Mouse (Mus musculus) layer of hippocampus, adult 11-12 months (tissue): ENCODE measurements around the gene Rps28.
"Not testable (repeated sequence)": the region's sequence is repeated elsewhere in the genome, so short reads cannot be mapped to it uniquely, and the experiment has no call there.

ENCODE experiments used
- DNase-seq: peaks from one replicate; pipeline ENCODE4 v3.0.0; 2022; ENCODE audit warnings: low spot score

The Rps28 gene

DNA sequence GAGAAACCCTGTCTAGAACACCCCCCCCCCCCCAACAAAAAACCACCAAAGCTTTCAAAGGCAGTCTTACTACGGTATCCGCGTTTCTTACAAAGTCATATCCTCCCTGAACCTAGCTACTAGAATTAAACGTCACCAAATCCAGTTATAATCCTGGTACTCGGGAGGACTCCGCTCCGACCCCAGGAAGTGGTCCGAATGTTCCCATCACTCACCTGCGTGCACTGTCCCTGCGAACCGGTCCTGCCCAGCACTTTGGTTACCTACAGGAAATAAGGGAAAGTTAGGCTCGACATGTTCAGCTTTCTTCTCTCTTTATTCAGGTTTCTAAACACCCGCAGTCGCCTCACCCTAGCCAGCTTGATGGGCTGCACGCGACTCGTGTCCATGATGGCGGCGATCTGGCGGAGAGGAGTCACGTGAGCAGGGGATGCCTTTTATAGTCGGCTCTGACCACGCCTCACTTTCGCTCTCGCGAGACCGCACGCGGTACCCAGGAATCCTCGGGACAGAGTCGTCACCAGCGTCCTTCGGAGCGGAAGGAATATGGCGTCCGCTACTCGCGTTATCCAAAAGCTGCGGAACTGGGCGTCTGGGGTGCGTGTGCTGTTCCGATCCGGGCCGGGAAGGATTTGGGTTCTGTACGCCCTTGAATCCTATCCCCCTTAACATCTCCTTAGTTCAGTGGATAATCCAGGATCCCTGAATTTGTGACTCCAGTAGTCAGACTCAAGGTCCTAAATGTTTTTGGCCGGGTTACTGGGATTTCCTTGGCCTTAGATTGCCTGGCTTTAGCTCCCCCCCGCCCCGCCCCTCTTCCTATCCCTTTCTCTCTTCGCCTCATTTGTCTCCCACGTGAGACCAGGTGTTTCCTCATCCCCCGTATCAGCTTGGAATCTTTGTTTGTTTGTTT lies at the start of gene Rps28, which contains the start of gene Ndufa7:
Rps28 (minus strand) TSS at position 479 of the 913 bp plus-strand sequence.
Ndufa7 (plus strand) TSS at position 489 of the 913 bp plus-strand sequence.
- DNase-seq: peak; percentile 98

DNA sequence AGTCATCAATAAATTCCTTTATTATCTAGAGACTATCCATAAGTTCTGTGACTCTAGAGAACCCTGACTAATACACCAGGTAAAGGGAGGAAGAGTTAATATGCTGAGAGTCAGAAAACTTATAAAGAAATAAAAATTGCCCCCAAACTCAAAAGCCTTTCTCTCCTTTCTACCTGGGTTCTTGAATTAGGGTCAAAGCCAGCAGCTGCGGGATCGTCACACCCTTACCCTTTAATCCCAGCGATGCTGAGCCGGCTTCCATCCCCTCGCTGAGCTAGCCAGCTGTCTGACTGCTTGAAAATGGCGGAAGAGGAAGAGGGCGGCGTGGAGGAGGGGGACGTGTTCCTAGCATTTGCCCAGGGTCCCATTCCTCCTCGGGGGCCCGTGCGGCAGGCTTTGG lies 49.2 kb upstream of the Rps28 start, which contains the start of gene Gm7029:
Gm7029 (plus strand) TSS at position 301 of the 400 bp plus-strand sequence.
- DNase-seq: not testable (repeated sequence)

DNA sequence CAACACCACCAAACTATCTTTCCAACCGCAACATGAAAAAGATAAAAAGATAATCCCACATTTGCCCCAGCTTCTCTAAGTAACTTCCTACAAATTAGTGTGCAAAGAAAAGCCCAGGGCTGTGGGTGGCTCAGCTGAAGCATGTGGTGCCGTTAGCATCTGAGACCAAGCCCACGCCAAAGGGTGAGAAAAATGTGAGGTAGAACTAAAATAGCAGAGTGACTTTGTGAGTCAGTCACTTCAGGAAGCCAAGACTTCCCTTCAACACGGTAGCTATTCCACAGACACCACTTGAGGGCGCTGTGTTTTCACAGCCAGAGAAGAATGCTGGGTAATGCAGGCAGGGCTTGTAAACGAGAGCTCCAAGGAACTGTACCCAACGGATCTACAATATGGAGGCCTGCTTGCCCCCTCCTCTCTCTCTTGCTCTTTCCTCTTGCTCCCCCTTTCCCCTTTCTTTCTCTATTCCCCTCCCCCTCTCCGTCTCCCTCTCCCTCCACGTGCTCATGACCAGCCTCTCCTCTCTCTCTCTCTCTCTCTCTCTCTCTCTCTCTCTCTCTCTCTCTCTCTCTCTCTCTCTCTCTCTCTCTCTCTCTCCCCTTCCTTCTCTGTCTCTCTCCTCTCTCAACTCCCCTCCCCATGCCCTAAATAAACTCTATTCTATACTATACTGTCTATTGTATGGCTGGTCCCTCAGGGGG lies 41.1 kb upstream of the Rps28 start:
- DNase-seq: peak; percentile 77

DNA sequence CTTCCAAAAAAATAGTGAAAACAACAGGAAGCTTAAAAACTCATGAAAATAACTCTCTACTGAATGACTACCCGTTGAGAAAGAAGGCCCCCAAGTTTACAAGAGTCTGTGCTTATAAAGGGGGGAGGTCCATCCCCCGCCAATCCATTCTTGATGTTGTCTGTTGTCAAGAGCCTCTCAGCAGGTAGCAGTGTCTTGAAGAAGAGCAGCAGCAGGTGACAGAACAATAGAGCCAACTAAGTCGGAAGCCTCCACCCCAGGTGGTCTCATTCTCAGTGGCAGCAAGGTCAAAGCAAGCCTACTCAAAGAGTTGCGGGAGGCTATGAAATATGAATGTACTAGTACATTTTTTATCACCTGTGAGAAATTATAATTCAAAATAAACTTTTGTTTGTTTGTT lies 33.5 kb upstream of the Rps28 start:
- no peak for DNase-seq

DNA sequence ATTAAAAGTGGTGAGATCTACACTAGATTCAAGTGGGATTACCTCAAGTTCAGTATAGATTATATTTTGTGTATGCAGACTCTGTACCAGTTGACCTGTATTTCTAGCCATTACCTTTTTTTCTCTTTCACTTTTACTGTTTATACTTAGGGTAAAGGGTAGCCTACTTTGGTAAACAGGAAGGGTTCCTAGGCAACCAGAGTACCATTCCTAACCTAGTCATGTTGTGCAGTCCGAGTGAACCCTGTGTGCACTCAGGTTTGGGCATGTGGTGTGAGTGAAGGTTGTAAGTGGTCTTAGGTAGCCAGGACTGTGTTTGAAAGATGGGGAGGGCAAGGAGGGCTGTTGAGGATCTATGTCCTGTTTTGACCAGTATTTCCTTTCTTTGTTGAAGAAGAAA lies 27.0 kb upstream of the Rps28 start:
- no peak for DNase-seq

DNA sequence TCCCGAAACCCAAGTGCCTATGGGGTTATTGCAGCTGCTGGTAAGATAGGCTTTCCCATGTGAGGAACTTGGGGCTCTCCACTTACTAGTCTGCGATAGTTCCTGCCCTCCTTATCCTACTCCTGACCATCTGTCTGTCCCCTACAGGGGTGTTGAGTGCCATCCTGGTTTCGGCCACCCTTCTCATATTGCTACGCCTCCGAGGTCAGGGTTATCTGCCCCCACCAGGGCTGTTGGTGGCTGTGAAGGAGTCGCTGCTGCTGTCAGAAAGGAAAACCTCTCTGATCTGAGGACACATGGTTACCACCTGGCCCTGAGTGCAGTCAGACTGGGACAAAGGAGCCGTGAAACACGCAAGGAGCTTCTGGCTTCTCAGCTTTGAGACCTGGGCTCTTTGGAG lies 23.8 kb upstream of the Rps28 start:
- DNase-seq: no peak

DNA sequence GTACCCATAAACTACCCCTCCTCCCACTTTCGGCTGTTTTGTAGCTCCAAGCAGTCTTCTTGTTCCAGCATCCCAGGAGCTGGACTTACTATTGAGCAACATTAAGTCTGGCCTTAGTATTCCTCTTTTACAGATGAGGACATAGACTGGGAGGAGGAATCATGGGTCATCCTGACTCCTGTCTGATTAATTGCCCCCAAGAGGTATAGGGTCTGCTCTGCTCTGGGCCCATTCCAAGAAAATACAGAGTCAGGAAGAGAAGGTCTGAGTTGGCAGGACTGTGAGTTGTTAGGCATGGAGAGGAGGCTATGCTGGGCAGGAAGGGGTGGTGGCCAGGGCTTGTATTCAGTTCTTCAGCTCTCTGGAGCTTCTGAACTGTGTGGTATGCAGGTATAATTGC lies 19.8 kb upstream of the Rps28 start:
- no peak for DNase-seq

DNA sequence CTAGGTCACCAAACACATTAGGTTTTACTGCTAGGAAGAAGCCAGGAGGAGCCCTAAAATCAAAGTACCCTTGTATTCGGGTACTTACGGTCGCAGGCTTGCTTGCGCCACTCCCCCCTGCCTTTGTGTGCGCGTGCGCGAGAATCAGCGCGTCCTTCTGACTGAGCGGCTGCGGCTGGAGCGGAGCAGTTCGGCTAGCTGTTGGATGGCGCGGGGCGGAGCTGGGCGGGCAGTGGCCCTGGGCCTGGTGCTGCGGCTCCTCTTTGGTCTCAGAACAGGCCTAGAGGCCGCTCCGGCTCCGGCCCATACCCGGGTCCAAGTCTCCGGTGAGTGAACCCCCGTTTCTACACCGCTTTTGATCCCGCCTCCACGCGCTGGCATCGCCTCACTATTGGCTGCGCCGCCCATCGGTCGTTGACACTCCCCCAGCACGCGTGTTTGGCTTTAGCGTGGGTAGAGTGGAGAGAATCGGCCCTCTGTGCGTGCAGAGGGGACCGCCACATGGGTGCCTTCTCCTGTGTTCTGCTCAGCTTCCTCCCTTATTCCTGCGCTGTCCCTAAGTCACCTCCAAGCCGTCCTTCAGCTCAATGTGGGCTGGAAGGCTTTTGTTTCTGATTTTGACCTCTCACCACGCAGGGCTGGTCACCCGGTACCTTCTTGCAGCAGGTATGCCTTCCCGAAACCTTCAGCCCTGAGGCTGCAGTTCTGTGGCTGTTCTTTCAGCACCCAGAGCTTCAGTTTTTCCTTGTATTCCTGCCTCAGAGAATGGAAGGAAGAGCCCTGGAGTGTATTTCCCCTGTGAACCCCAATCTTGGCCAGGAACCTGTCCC lies 18.8 kb upstream of the Rps28 start, which contains the start of gene Cd320:
Cd320 (plus strand) TSS at position 126 of the 830 bp plus-strand sequence.
- DNase-seq: peak; percentile 90

DNA sequence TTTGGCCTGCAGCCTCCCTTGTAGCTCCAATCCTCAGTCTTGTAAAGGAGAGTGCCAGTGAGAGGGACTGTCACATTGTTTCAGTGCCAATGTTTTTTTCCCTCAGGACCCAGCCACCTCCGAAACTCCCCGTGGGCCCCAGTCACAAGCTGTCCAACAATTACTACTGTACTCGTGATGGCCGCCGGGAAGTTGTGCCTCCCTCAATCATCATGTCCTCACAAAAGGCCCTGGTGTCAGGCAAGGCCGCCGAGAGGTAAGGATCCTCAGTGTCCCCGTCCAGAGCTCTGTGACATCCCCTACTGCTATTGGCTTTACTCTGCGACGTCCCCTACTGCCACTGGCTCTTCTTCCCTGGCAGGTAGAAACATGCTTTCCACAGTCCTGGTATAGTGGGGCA lies 5.2 kb upstream of the Rps28 start:
- DNase-seq: no peak

DNA sequence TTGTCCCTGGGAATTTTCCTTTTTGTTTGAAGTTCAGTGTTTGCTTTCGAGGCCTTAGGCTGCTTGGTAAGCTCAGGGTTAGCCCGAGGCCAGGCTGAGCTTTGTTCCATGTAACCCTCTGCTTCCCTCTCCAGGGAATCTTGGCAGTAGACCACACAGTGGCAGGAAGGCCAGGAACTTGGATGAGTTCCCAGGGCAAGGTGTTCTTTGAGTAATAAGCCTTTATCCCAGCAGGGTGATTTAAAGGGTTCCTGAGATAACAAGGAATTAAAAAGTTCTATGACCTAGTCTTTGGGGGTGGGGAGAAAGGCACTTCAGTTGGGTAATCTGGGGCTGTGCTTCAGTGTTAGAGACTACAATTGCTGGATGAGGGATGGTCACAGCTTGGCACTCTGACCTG lies 4.5 kb upstream of the Rps28 start:
- DNase-seq: no peak

DNA sequence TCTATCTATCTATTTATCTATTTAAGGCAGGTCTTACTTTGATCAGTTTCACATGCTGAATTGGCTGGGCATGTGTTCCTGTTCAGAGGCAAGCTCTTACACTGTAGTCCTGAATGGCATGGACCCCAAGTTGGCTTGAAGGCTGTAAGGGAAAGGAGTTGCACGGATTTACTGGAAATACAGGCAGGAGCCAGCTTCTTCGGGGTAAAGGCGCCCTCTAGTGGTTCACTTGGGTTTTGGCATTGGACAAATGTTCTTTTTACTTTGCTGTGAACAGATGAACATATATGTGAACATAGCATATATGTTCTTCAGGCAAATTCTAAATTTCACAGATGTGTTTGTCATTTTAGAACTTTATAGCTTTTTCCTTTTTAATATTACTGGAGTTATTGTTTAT lies 2.5 kb upstream of the Rps28 start:
- peak; percentile 73 for DNase-seq

DNA sequence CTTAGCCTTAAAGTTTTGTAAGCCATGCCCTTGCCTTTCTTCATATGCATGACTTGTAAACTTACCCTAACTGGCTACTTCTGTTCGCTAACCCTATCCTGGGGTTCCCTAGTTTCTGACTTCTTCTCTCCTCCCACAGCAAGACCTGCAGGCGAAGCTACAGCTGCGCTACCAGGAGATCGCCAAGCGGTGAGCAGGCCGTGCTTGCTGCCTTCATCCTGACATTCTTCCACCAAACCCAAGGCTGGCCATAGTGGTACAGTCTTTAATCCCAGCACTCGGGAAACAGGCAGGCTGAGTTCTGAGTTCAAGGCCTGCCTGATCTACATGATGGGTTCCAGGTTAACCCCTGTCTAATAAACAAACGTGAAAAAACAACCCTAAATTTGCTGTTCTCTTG lies 1.1 kb upstream of the Rps28 start:
- no peak for DNase-seq

DNA sequence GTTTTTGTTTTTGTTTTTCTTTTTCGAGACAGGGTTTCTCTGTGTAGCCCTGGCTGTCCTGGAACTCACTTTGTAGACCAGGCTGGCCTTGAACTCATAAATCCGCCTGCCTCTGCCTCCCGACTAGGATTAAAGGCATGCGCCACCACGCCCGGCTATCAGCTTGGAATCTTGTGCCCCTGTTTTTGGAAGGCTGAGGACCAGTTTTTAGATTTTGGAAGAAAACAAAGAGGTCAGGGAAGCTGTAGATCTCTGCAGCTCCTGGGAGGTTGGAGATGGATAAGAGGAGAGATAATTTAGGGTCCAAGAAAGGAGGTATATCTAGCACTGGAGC lies 602 bp upstream of the Rps28 start:
- not testable (repeated sequence) for DNase-seq

DNA sequence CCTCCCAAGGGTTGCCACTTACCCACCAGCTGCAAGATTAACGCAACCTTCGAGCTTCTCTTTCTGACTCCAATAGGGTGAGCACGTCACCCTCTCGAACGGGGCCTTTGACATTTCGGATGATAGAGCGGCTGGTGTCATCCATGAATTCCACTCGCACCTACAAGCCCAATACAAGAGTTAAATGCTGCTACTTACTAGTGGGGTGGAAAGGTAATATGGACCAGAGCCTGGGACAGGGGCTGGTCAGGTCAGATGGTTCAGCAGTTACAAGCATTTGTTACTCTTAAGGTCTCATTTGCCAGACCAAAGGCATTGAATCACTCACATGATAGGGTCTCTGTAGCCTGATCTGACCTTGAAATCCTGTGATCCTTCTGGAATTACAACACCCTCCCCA lies 1.2 kb downstream of the Rps28 start:
- not testable (repeated sequence) for DNase-seq

DNA sequence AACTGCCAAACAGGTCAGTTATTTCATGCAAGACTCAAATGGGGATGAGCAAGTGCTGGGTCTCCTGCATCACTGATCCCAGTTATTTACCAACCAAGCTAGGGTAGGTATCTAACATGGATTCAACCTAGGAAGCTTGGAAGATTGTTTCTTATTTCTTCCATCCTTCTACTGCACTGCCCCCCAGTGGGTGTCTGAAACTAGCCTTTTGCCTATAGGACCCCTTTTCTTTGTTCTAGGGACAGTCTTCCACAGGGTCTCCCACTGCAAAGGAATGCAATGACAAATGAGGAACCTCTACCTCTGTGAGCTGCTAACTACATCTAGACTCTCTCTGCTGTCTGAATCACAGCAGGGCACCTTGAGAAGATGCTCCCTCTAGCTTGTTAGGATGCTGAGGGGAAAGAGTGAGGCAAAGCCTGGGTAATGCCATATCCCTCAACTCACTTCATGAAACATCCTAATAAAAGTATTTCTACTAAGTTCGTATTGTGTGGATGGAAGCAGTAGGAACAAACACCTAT lies 1.9 kb downstream of the Rps28 start:
- DNase-seq: no peak

DNA sequence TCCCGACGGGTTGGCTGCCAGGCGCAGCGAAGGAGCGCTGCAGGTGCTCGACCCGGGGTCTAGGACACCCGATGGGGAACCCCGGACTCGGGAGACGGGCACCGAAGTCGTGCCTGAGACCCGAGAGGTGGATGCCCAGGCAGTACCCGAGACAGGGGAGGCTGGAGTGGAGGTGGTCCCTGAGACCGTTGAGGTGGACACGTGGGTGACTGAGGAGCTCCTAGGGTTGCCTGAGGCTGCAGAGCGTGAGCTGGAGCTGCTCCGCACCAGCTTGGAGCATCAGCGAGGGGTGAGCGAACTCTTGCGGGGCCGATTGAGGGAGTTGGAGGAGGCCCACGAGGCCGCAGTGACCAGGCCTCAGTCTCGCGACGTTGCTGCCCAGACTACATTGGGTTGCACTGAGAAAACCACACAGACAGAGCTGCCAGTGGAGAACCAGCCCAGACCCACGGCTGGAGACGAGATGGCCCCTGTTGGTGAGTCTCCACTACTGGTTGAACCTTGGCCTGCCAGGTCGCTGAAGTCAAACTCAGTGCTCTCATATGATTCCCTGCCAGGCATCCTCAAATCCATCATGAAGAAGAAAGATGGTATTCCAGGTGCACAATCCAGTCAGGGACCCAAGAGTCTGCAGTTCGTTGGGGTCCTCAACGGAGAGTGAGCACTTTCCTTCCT lies 6.3 kb downstream of the Rps28 start:
- DNase-seq: no peak

DNA sequence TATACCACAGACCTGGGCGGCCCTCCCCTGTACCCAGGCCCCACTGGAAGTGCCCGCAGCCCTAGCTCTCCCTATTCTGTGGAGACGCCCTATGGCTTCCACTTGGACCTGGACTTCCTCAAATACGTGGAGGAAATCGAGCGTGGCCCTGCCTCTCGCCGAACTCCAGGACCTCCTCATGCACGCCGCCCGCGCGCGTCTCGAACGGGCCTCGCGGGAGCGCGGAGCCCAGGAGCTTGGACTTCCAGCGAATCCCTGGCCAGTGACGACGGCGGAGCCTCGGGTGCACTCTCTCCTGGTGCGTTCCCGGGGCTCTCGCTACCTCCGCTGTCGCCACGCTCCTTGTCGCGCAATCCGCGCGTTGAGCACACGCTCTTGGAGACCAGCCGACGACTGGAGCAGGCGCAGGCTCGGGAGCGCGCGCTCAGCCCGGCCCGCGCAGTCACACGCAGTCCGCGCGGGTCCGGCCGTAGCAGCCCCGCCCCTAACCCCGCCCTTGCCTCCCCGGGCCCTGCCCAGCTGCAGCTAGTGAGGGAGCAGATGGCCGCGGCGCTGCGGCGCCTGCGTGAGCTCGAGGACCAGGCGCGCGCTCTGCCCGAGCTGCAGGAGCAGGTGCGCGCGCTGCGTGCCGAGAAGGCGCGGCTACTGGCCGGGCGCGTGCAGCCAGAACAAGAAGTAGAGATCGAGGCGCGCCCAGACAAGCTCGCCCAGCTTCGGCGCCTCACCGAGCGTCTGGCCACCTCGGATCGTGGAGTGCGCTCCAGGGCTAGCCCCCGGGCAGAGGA lies 7.0 kb downstream of the Rps28 start:
- peak; percentile 93 for DNase-seq

DNA sequence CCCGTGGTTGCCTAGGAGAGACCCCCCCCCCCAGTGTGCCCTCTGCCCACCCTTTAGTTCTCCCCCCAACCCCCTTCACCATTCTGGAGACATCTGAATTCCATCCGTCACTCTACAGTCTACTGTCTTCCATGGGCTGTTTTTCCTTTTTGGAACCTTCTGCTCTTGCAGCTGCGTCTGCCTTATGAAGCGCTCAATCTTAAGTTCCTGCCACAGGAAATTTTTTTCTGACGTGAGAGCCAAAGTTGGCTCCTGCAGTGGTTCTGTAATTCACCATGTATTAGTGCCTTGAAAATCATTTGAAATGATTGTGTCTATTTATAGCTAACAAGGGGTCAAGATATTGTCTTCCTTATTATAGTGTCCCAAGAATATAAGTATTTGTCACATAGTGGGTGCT lies 7.8 kb downstream of the Rps28 start:
- DNase-seq: no peak

DNA sequence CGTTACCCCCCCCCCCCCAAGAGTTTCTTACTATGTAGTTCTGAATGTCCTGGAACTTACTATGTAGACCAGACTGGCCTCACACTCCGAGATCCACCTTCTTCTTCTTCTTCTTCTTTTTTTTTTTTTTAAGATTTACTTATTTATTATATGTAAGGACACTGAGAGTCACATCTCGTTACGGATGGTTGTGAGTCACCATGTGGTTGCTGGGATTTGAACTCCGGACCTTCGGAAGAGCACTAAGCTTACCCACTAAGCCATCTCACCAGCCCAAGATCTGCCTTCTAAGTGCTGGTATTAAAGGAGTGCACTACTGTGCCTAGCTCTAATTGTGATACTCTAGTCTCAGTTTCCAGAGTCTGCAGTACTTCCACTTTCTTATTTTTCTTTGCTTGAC lies 9.0 kb downstream of the Rps28 start:
- DNase-seq: no peak

DNA sequence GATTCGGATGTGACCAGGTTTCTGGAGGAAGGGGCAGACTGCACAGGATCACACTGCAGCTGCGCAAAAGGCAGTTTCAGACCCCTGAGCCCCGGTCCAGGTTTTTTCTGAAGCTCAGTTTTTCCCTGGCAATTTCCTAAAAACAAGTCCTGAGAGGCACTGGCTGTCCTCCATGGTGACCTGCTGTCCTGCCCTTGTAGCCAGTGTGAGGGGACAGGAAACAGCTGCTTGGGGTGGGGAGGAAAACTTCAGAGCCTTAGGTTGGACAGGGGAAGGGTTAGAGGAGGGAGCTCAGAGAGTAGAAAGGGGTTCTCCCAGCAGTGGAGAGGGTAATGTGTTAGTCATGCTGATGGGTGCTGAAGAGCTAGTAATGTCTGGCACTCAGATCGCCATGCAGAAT lies 11.4 kb downstream of the Rps28 start:
- DNase-seq: no peak

DNA sequence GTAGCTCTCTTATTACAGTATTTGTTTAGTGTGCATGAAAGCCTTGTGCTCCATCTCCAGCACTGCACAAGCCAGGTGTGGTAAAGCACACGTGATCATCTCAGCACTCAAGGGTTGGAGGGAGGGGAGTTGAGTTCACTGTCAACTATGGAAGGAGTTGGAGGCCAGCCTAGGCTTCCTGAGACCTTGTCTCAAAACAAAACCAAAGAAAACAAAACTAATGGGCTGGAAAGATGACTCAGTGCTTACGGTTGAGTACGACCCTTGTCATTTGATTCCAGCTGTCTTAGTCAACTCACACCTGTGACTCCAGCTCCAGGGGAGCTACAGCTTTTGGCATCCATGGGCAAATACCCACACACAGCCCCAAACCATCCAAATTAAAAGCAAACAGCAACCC lies 11.9 kb downstream of the Rps28 start:
- DNase-seq: no peak
